Comparison of ENCODE assay signal across 9 mouse cellular contexts in genomic region chr1:154149431-154150143, GRCm38 (mm10). TPM values are rescaled to one million over a fixed set of nuclear protein-coding genes. Genes with fewer than 3 reads are reported as not detected.
A peak's percentile ranks its signal among the peaks of the same experiment; 100 is the strongest.
DNase-seq lines count a peak whose midpoint lies in the region; ATAC-seq and TF ChIP-seq lines count a peak whose summit lies in the region.
"Had no signal": no experiment of that assay in that cellular context is flagged by ENCODE, and none has a peak within 500 bp of the region (broad histone marks: within the 10 kb centered on the region; RNA-seq: fewer than 3 reads in every experiment).

No protein-coding gene starts in this region.

- 71% methylated on average over 1 of the region's 1 CpGs for WGBS in heart, adult 2 months
- WGBS in lung, embryonic 14.5 days: 36% methylated on average over 1 of the region's 1 CpGs
- 61% methylated on average over 1 of the region's 1 CpGs for WGBS in heart, embryonic 16.5 days
- 57% methylated on average over 1 of the region's 1 CpGs for WGBS in neural tube, embryonic 15.5 days
- WGBS in thymus, adult 2 months: 71% methylated on average over 1 of the region's 1 CpGs

- TF ChIP-seq EP300 in heart, adult 2 months (IDR thresholded peaks at IDR 0.05; ENCODE audit: insufficient read depth, low read depth, low read length): no peak

- intact Hi-C loops in heart, adult 2 months (cut with DNase I): no loop called here
- intact Hi-C loops in heart, postnatal 25 days (cut with DNase I): no loop called here

- no peaks in the 10 kb centered on the region for H3K36me3 ChIP-seq in heart, adult 2 months (ENCODE audit: control insufficient read depth, insufficient read depth, low read length)
- no peaks in the 10 kb centered on the region for H3K36me3 ChIP-seq in lung, embryonic 14.5 days (ENCODE audit: insufficient read depth)
- H3K36me3 ChIP-seq in heart, embryonic 16.5 days (ENCODE audit: control insufficient read depth, insufficient read depth): no peaks in the 10 kb centered on the region
- H3K36me3 ChIP-seq in neural tube, embryonic 15.5 days: no peaks in the 10 kb centered on the region
- no peaks in the 10 kb centered on the region for H3K36me3 ChIP-seq in thymus, adult 2 months (ENCODE audit: control insufficient read depth, insufficient read depth, low read length)
- H3K36me3 ChIP-seq: limb, embryonic 12.5 days had no signal

- no peaks in the 10 kb centered on the region for H3K27me3 ChIP-seq in heart, adult 2 months (ENCODE audit: control insufficient read depth, insufficient read depth, low read length)
- H3K27me3 ChIP-seq in lung, embryonic 14.5 days (ENCODE audit: insufficient read depth, low read length): no peaks in the 10 kb centered on the region
- H3K27me3 ChIP-seq in heart, embryonic 16.5 days (ENCODE audit: control insufficient read depth, insufficient read depth, low read length): no peaks in the 10 kb centered on the region
- no peaks in the 10 kb centered on the region for H3K27me3 ChIP-seq in neural tube, embryonic 15.5 days (replicated peaks)
- no peaks in the 10 kb centered on the region for H3K27me3 ChIP-seq in thymus, adult 2 months (ENCODE audit: control insufficient read depth, insufficient read depth, low read length)
- H3K27me3 ChIP-seq: limb, embryonic 12.5 days had no signal

- H3K9me3 ChIP-seq in lung, embryonic 14.5 days (ENCODE audit: low read depth, low read length): no peaks in the 10 kb centered on the region
- no peaks in the 10 kb centered on the region for H3K9me3 ChIP-seq in heart, embryonic 16.5 days (replicated peaks; ENCODE audit: control insufficient read depth, low read length)
- H3K9me3 ChIP-seq in neural tube, embryonic 15.5 days (replicated peaks): no peaks in the 10 kb centered on the region
- H3K9me3 ChIP-seq: limb, embryonic 12.5 days had no signal

- TF ChIP-seq POLR2A in heart, adult 2 months (IDR thresholded peaks at IDR 0.05; ENCODE audit: insufficient read depth, low read depth, low read length): no peak
- no peak for TF ChIP-seq POLR2A in thymus, adult 2 months (IDR thresholded peaks at IDR 0.05; ENCODE audit: control insufficient read depth, extremely low read depth, insufficient read depth, low read length, poor library complexity)

- DNase-seq in heart, adult 2 months: no peak
- DNase-seq in heart, postnatal 25 days (ENCODE audit: low spot score): no peak
- no peak for DNase-seq in lung, embryonic 14.5 days
- no peak for DNase-seq in lung, postnatal 4 days
- DNase-seq in thymus, adult 2 months: no peak
- DNase-seq in embryo, embryonic 10 days (ENCODE audit: low spot score): no peak

- H3K4me2 ChIP-seq in lung, embryonic 14.5 days: peak overlapping the region; percentile 35; the same call in 1 of the 2 replicates
- no peak overlapping the region for H3K4me2 ChIP-seq in heart, embryonic 16.5 days (ENCODE audit: low read depth, low read length)
- no peak overlapping the region for H3K4me2 ChIP-seq in neural tube, embryonic 15.5 days
- H3K4me2 ChIP-seq: limb, embryonic 12.5 days had no signal

- ATAC-seq in lung, embryonic 14.5 days (ENCODE audit: insufficient read depth): peak; percentile 44; the same call in 1 of the 2 replicates
- no peak for ATAC-seq in heart, embryonic 16.5 days (replicated peaks; ENCODE audit: extremely low read depth, insufficient read depth, low FRiP score)
- ATAC-seq in neural tube, embryonic 15.5 days (ENCODE audit: low FRiP score): peak; percentile 46; the same call in 1 of the 2 replicates

- H3K9ac ChIP-seq in heart, adult 2 months (ENCODE audit: low read depth, low read length): no peak overlapping the region
- no peak overlapping the region for H3K9ac ChIP-seq in lung, embryonic 14.5 days
- no peak overlapping the region for H3K9ac ChIP-seq in heart, embryonic 16.5 days (ENCODE audit: low read length)
- no peak overlapping the region for H3K9ac ChIP-seq in neural tube, embryonic 15.5 days (replicated peaks)
- H3K9ac ChIP-seq: limb, embryonic 12.5 days had no signal

- no peak overlapping the region for H3K4me3 ChIP-seq in heart, adult 2 months
- no peak overlapping the region for H3K4me3 ChIP-seq in lung, embryonic 14.5 days (ENCODE audit: low read depth, low read length)
- H3K4me3 ChIP-seq in heart, embryonic 16.5 days (ENCODE audit: low read length): no peak overlapping the region
- H3K4me3 ChIP-seq in neural tube, embryonic 15.5 days (replicated peaks): no peak overlapping the region
- no peak overlapping the region for H3K4me3 ChIP-seq in thymus, adult 2 months (ENCODE audit: control insufficient read depth, insufficient read depth, low read length)
- H3K4me3 ChIP-seq: limb, embryonic 12.5 days had no signal

- H3K79me2 ChIP-seq in heart, adult 2 months (replicated peaks; ENCODE audit: control insufficient read depth, insufficient read depth, low read length): no peaks in the 10 kb centered on the region

- H3K4me1 ChIP-seq in heart, adult 2 months (ENCODE audit: control insufficient read depth, insufficient read depth, low read length): peaks cover 4% of the 10 kb centered on the region; the same call in 1 of the 2 replicates
- H3K4me1 ChIP-seq in lung, embryonic 14.5 days (ENCODE audit: insufficient read depth): peaks cover 9% of the 10 kb centered on the region
- H3K4me1 ChIP-seq in heart, embryonic 16.5 days (ENCODE audit: control insufficient read depth, insufficient read depth, low read length): peaks cover 10% of the 10 kb centered on the region
- peaks cover 15% of the 10 kb centered on the region for H3K4me1 ChIP-seq in neural tube, embryonic 15.5 days
- H3K4me1 ChIP-seq in thymus, adult 2 months (replicated peaks; ENCODE audit: control insufficient read depth, insufficient read depth, low read length): no peaks in the 10 kb centered on the region

- peak overlapping the region; percentile 75 for H3K27ac ChIP-seq in heart, adult 2 months
- no peak overlapping the region for H3K27ac ChIP-seq in lung, embryonic 14.5 days (ENCODE audit: low read depth)
- 0 out of 2 replicates have a peak overlapping the region, but pooled peaks have one; percentile 14 for H3K27ac ChIP-seq in heart, embryonic 16.5 days (ENCODE audit: low read length)
- peak overlapping the region; percentile 79 for H3K27ac ChIP-seq in neural tube, embryonic 15.5 days (replicated peaks)
- no peak overlapping the region for H3K27ac ChIP-seq in thymus, adult 2 months (ENCODE audit: control insufficient read depth, insufficient read depth, low read length)
- H3K27ac ChIP-seq: limb, embryonic 12.5 days had no signal

- TF ChIP-seq CTCF in heart, adult 2 months (IDR thresholded peaks at IDR 0.05): no peak
- TF ChIP-seq CTCF in lung, embryonic 14.5 days (IDR thresholded peaks at IDR 0.05; ENCODE audit: low read depth): no peak
- no peak for TF ChIP-seq CTCF in thymus, adult 2 months (IDR thresholded peaks at IDR 0.05; ENCODE audit: borderline replicate concordance, control insufficient read depth, extremely low read depth, insufficient read depth, low read length, poor library complexity)

RNA-seq across cellular contexts. Expression of gene Zfp648, which starts 51.4 kb away (rescaled TPM):
- not detected for total RNA-seq in heart, adult 2 months (2021)
- polyA plus RNA-seq in heart, adult 2 months (2012; rRNA removed): not detected in 2 replicates
- not detected for total RNA-seq in heart, postnatal 25 days (2021)
- 0.12 TPM in 1 of 2 replicates, not detected in the other for polyA plus RNA-seq in lung, embryonic 14.5 days (2014; fragmentation: Nextera tagmentation; extraction: Ambion mirVana)
- polyA plus RNA-seq in heart, embryonic 16.5 days (2015; fragmentation: Nextera tagmentation; extraction: Ambion mirVana): 0.42 and 0.76 TPM in 2 replicates
- 1.7 and 2.2 TPM in 2 replicates for polyA plus RNA-seq in neural tube, embryonic 15.5 days (2015; fragmentation: Nextera tagmentation; extraction: Ambion mirVana)
- polyA plus RNA-seq in thymus, adult 2 months (2012; rRNA removed): 0.13 TPM in 1 of 2 replicates, not detected in the other

Comparison
In these comparisons a context has a peak if more than half of its experiments do, and no peak if none do; other contexts are left out.
1. H3K27ac ChIP-seq: peak in heart, adult 2 months (single experiment), heart, embryonic 16.5 days (single experiment) and neural tube, embryonic 15.5 days (single experiment); none in lung, embryonic 14.5 days (single experiment) and thymus, adult 2 months (single experiment).